8 mouse cellular contexts compared by ENCODE assay signal in the genomic region with DNA sequence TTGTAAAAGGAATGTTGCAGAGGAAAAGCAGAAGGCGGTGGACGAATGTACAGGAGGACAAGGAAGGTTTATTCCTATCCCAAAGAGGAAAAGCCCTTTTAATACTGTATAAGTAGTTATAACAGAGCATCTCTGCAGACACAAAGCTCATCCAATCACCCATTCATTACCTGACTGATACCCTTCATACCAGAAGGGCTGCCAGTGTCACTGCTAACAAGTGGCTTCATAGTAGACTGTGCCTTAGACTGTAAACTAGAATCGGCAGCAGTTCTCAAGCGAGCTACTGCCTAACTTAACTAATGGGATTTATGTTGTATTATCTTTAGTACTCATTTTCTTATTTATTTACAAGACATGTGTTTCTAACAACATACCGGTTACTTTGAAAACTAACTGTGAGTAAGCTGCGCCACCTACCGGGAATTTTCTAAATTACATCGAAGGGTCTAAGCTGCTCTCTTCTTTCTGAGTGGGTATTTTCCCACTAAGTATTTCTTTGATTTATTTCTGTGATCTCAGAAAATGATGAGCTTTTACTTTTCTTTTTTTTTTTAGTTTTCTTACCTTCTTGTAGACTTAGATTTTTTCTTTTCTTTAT.
A peak's percentile ranks its signal among the peaks of the same experiment; 100 is the strongest.
DNase-seq lines count a peak whose midpoint lies in the region; ATAC-seq lines count a peak whose summit lies in the region.
"Had no signal": no experiment of that assay in that cellular context is flagged by ENCODE, and none has a peak within 500 bp of the region (broad histone marks: within the 10 kb centered on the region; RNA-seq: fewer than 3 reads in every experiment).

No protein-coding gene starts in this region.

- H3K9me3 ChIP-seq in liver, embryonic 12.5 days (replicated peaks): no peaks in the 10 kb centered on the region
- no peaks in the 10 kb centered on the region for H3K9me3 ChIP-seq in hindbrain, embryonic 13.5 days
- no peaks in the 10 kb centered on the region for H3K9me3 ChIP-seq in limb, embryonic 11.5 days (ENCODE audit: control insufficient read depth, low read length)

- no peak overlapping the region for H3K4me3 ChIP-seq in liver, embryonic 12.5 days
- no peak overlapping the region for H3K4me3 ChIP-seq in hindbrain, embryonic 13.5 days
- no peak overlapping the region for H3K4me3 ChIP-seq in limb, embryonic 11.5 days (ENCODE audit: low read depth, low read length)

- H3K4me1 ChIP-seq in liver, embryonic 12.5 days: no peaks in the 10 kb centered on the region
- H3K4me1 ChIP-seq in hindbrain, embryonic 13.5 days (replicated peaks): no peaks in the 10 kb centered on the region
- no peaks in the 10 kb centered on the region for H3K4me1 ChIP-seq in limb, embryonic 11.5 days (ENCODE audit: control insufficient read depth, insufficient read depth, low read length)

- no peak overlapping the region for H3K27ac ChIP-seq in liver, embryonic 12.5 days
- no peak overlapping the region for H3K27ac ChIP-seq in hindbrain, embryonic 13.5 days
- H3K27ac ChIP-seq in limb, embryonic 11.5 days (replicated peaks; ENCODE audit: low read depth, low read length): no peak overlapping the region
- H3K27ac ChIP-seq: macrophage had no signal

- no peaks in the 10 kb centered on the region for H3K36me3 ChIP-seq in liver, embryonic 12.5 days
- H3K36me3 ChIP-seq in hindbrain, embryonic 13.5 days: no peaks in the 10 kb centered on the region
- no peaks in the 10 kb centered on the region for H3K36me3 ChIP-seq in limb, embryonic 11.5 days (ENCODE audit: control insufficient read depth, insufficient read depth, low read length)

- DNase-seq in liver (peak; percentile 51), ZHBTc4 (ENCODE audit: low read depth, low spot score) (peak; percentile 67)
- DNase-seq in embryo, embryonic 10.5 days (ENCODE audit: low spot score): peak; percentile 87
- peak; percentile 84 for DNase-seq in limb, embryonic 11.5 days (ENCODE audit: low spot score)
- DNase-seq in right cerebral cortex, adult 2 months (ENCODE audit: low spot score in 2 of 2): peak; percentile 74 to 79

- WGBS in liver, embryonic 12.5 days (ENCODE audit: insufficient replicate concordance): 31% methylated on average over 8 of the region's 8 CpGs
- 41% methylated on average over 8 of the region's 8 CpGs for WGBS in hindbrain, embryonic 13.5 days
- whole genome bisulfite sequencing in limb, embryonic 11.5 days: 37% methylated on average over 8 of the region's 8 CpGs

- H3K4me2 ChIP-seq in liver, embryonic 12.5 days: no peak overlapping the region
- H3K4me2 ChIP-seq in hindbrain, embryonic 13.5 days: no peak overlapping the region
- no peak overlapping the region for H3K4me2 ChIP-seq in limb, embryonic 11.5 days (ENCODE audit: low read depth, severe bottlenecking)

- no peaks in the 10 kb centered on the region for H3K27me3 ChIP-seq in liver, embryonic 12.5 days (replicated peaks)
- no peaks in the 10 kb centered on the region for H3K27me3 ChIP-seq in hindbrain, embryonic 13.5 days
- no peaks in the 10 kb centered on the region for H3K27me3 ChIP-seq in limb, embryonic 11.5 days (ENCODE audit: control insufficient read depth, insufficient read depth, low read length)

- no peak for ATAC-seq in liver, embryonic 12.5 days
- ATAC-seq in hindbrain, embryonic 13.5 days (ENCODE audit: low FRiP score): peak; percentile 52; the same call in 1 of the 2 replicates
- ATAC-seq in limb, embryonic 11.5 days (ENCODE audit: insufficient number of reproducible peaks, low FRiP score, low TSS enrichment, low read depth): no peak

- H3K9ac ChIP-seq in liver, embryonic 12.5 days: no peak overlapping the region
- no peak overlapping the region for H3K9ac ChIP-seq in hindbrain, embryonic 13.5 days
- H3K9ac ChIP-seq in limb, embryonic 11.5 days (ENCODE audit: low read length): no peak overlapping the region
